Mouse (Mus musculus) embryonic facial prominence, embryonic 14.5 days (tissue): Measurements from ENCODE around the gene 2410004P03Rik. TPM values are rescaled to one million over a fixed set of nuclear protein-coding genes. Genes with fewer than 3 reads are reported as not detected.
"Not testable (repeated sequence)": the region's sequence is repeated elsewhere in the genome, so short reads cannot be mapped to it uniquely, and the experiment has no call there.

ENCODE experiments used
- ATAC-seq: fragments of 200-750 bp; cut with Nextera tagmentation; 2 replicates; pipeline ENCODE4 v1.8.0; 2017; ENCODE audit warnings: low read depth, moderate number of reproducible peaks, moderate TSS enrichment
- DNase-seq: peaks from one replicate; pipeline ENCODE4 v3.0.0-alpha.2; 2015; ENCODE audit warnings: low spot score
- H3K27ac ChIP-seq: fragments of 300-500 bp; sonication (generic); replicated peaks from 2 replicates; pipeline ENCODE4 v1.5.1; 2014; ENCODE audit warnings: low read depth, mild to moderate bottlenecking, low read length, moderate library complexity
- H3K27me3 ChIP-seq: fragments of 300-500 bp; sonication (generic); replicated peaks from 2 replicates; pipeline ENCODE4 v1.6.1; 2014; ENCODE audit warnings: low read length; ENCODE audit not compliant: control insufficient read depth, insufficient read depth
- H3K36me3 ChIP-seq: fragments of 300-500 bp; sonication (generic); 2 replicates; pipeline ENCODE4 v1.6.1; 2014; ENCODE audit warnings: low read length, mixed read lengths; ENCODE audit not compliant: control insufficient read depth, insufficient read depth
- H3K4me1 ChIP-seq: fragments of 300-500 bp; sonication (generic); 2 replicates; pipeline ENCODE4 v1.6.1; 2014; ENCODE audit warnings: antibody characterized with exemption, low read length; ENCODE audit not compliant: control insufficient read depth, insufficient read depth
- H3K4me2 ChIP-seq: fragments of 300-500 bp; sonication (generic); 2 replicates; pipeline ENCODE4 v1.6.1; 2014; ENCODE audit warnings: low read depth, mild to moderate bottlenecking, low read length, moderate library complexity, mixed read lengths
- H3K4me3 ChIP-seq: fragments of 300-500 bp; sonication (generic); 2 replicates; pipeline ENCODE4 v1.5.1; 2014; ENCODE audit warnings: low read depth, mild to moderate bottlenecking, low read length
- H3K9ac ChIP-seq: fragments of 300-500 bp; sonication (generic); 2 replicates; pipeline ENCODE4 v1.6.1; 2014; ENCODE audit warnings: low read depth, mild to moderate bottlenecking, low read length, moderate library complexity, mixed read lengths
- H3K9me3 ChIP-seq: fragments of 300-500 bp; sonication (generic); 2 replicates; pipeline ENCODE4 v1.6.1; 2016; ENCODE audit warnings: low read length; ENCODE audit not compliant: control insufficient read depth
- WGBS: fragments of 180-500 bp; shearing (Covaris S2); extraction: QIAGEN DNeasy Blood & Tissue Kit; methylation state at CpG from one replicate; pipeline ENCODE4 v1.1.7; 2014; 5-methylcytosine and 5-hydroxymethylcytosine counted together
- polyA plus RNA-seq: library from polyadenylated mRNA; unstranded; fragments of >200 nt; fragmentation: Nextera tagmentation; extraction: Ambion mirVana; gene quantifications from 2 replicates; pipeline ENCODE4 v1.2.1, GENCODE M21; 2014

The 2410004P03Rik gene
- polyA plus RNA-seq, 1 experiment from 2014 or later, result 3.8 TPM

- WGBS, result 87% methylated on average over 5 of the region's 5 CpGs
- ATAC-seq, result no peak
Measured at GRCm38 (mm10) chr12:17034671-17035070, 23.1 kb upstream of the 2410004P03Rik start.

GRCm38 (mm10) chr12:17033464-17033841, 21.9 kb upstream of the 2410004P03Rik start:
- H3K4me2 ChIP-seq, result no peak overlapping the region
- no peak overlapping the region for H3K27ac ChIP-seq
- no peaks in the 10 kb centered on the region for H3K36me3 ChIP-seq
- no peaks in the 10 kb centered on the region for H3K27me3 ChIP-seq
- 67% methylated on average over 9 of the region's 9 CpGs for WGBS
- no peak overlapping the region for H3K4me3 ChIP-seq
- H3K9me3 ChIP-seq, result no peaks in the 10 kb centered on the region
- no peaks in the 10 kb centered on the region for H3K4me1 ChIP-seq
- H3K9ac ChIP-seq, result no peak overlapping the region
- ATAC-seq (peak; percentile 22; the same call in 1 of the 2 replicates), DNase-seq (no peak)

More at GRCm38 (mm10) chr12:17034671-17035070, 23.1 kb upstream of the 2410004P03Rik start:
- no peaks in the 10 kb centered on the region for H3K9me3 ChIP-seq
- H3K4me3 ChIP-seq, result no peak overlapping the region
- H3K36me3 ChIP-seq, result no peaks in the 10 kb centered on the region
- H3K9ac ChIP-seq, result no peak overlapping the region
- no peak for DNase-seq
- H3K4me2 ChIP-seq, result no peak overlapping the region
- no peak overlapping the region for H3K27ac ChIP-seq
- no peaks in the 10 kb centered on the region for H3K4me1 ChIP-seq
- no peaks in the 10 kb centered on the region for H3K27me3 ChIP-seq

GRCm38 (mm10) chr12:17032694-17033463, 21.4 kb upstream of the 2410004P03Rik start:
- H3K36me3 ChIP-seq, result no peaks in the 10 kb centered on the region
- DNase-seq, result peak; percentile 88
- 33% methylated on average over 13 of the region's 13 CpGs for WGBS
- no peaks in the 10 kb centered on the region for H3K4me1 ChIP-seq
- no peak overlapping the region for H3K4me2 ChIP-seq
- H3K4me3 ChIP-seq, result no peak overlapping the region
- no peaks in the 10 kb centered on the region for H3K9me3 ChIP-seq
- H3K9ac ChIP-seq, result no peak overlapping the region
- ATAC-seq, result no peak
- H3K27me3 ChIP-seq, result no peaks in the 10 kb centered on the region
- H3K27ac ChIP-seq, result no peak overlapping the region

- Histone ChIP-seq H3K36me3 (no peaks in the 10 kb centered on the region), H3K27me3 (no peaks in the 10 kb centered on the region), H3K27ac (no peak overlapping the region), H3K4me2 (no peak overlapping the region), H3K9me3 (no peaks in the 10 kb centered on the region), H3K4me1 (no peaks in the 10 kb centered on the region), H3K4me3 (no peak overlapping the region), H3K9ac (no peak overlapping the region)
- DNase-seq (no peak), ATAC-seq (no peak)
- 88% methylated on average over 6 of the region's 6 CpGs for WGBS
Measured at GRCm38 (mm10) chr12:17024554-17025110, 13.1 kb upstream of the 2410004P03Rik start.

GRCm38 (mm10) chr12:17022145-17022544, 10.6 kb upstream of the 2410004P03Rik start:
- 72% methylated on average over 4 of the region's 4 CpGs for WGBS
- H3K27ac ChIP-seq, result no peak overlapping the region
- H3K27me3 ChIP-seq, result no peaks in the 10 kb centered on the region
- no peaks in the 10 kb centered on the region for H3K9me3 ChIP-seq
- H3K4me2 ChIP-seq, result no peak overlapping the region
- no peaks in the 10 kb centered on the region for H3K4me1 ChIP-seq
- H3K36me3 ChIP-seq, result no peaks in the 10 kb centered on the region
- no peak for ATAC-seq
- no peak for DNase-seq
- no peak overlapping the region for H3K4me3 ChIP-seq
- no peak overlapping the region for H3K9ac ChIP-seq

GRCm38 (mm10) chr12:17021125-17021524, 9.6 kb upstream of the 2410004P03Rik start:
- 74% methylated on average over 3 of the region's 4 CpGs for WGBS
- H3K27me3 ChIP-seq, H3K4me3 ChIP-seq, H3K4me2 ChIP-seq, H3K9ac ChIP-seq, ATAC-seq, H3K9me3 ChIP-seq, H3K4me1 ChIP-seq, H3K27ac ChIP-seq, H3K36me3 ChIP-seq, DNase-seq: not testable (repeated sequence)

GRCm38 (mm10) chr12:17018468-17018867, 6.9 kb upstream of the 2410004P03Rik start:
- 38% methylated on average over 4 of the region's 4 CpGs for WGBS
- no peaks in the 10 kb centered on the region for H3K4me1 ChIP-seq

GRCm38 (mm10) chr12:17015711-17016110, 4.2 kb upstream of the 2410004P03Rik start:
- Histone ChIP-seq H3K9me3 (0 out of 2 replicates have a peak, but pooled peaks cover 3% of the 10 kb centered on the region), H3K9ac (no peak overlapping the region), H3K4me2 (no peak overlapping the region), H3K4me3 (no peak overlapping the region), H3K27ac (no peak overlapping the region), H3K27me3 (no peaks in the 10 kb centered on the region), H3K4me1 (no peaks in the 10 kb centered on the region), H3K36me3 (no peaks in the 10 kb centered on the region)
- 53% methylated on average over 2 of the region's 2 CpGs for WGBS
- 0 out of 2 replicates have a peak, but pooled peaks have one; percentile 7 for ATAC-seq
- peak; percentile 75 for DNase-seq

More at GRCm38 (mm10) chr12:17018468-17018867, 6.9 kb upstream of the 2410004P03Rik start:
- ATAC-seq (no peak), DNase-seq (peak; percentile 24)
- no peak overlapping the region for H3K27ac ChIP-seq
- H3K27me3 ChIP-seq, result no peaks in the 10 kb centered on the region
- no peak overlapping the region for H3K4me2 ChIP-seq
- H3K36me3 ChIP-seq, result no peaks in the 10 kb centered on the region
- 0 out of 2 replicates have a peak, but pooled peaks cover 3% of the 10 kb centered on the region for H3K9me3 ChIP-seq
- H3K4me3 ChIP-seq, result no peak overlapping the region
- no peak overlapping the region for H3K9ac ChIP-seq
